Mouse (Mus musculus) ES-CJ7 (cell line): ENCODE measurements at regions not wholly inside any gene's neighbourhood (a gene's known extent, or its start where the extent isn't known, plus 50 kb on each side); places are given as distances from the start of the nearest gene placed in this dataset.
"Not testable (repeated sequence)": the region's sequence is repeated elsewhere in the genome, so short reads cannot be mapped to it uniquely, and the experiment has no call there.

Experiments
- DNase-seq: peaks from one replicate; pipeline ENCODE4 v3.0.0; 2011; ENCODE audit warnings: low read depth, low spot score

GRCm38 (mm10) chr9:11441241-11441997 lies 536.8 kb upstream of the Cntn5 start:
- peak; percentile 95 for DNase-seq

GRCm38 (mm10) chr9:11436443-11437167 lies 532.0 kb upstream of the Cntn5 start:
- no peak for DNase-seq

- no peak for DNase-seq
Measured at GRCm38 (mm10) chr9:11436014-11436413, 531.4 kb upstream of the Cntn5 start.

- DNase-seq = peak; percentile 87
Measured at GRCm38 (mm10) chr9:11435019-11435418, 530.4 kb upstream of the Cntn5 start.

GRCm38 (mm10) chr9:11426473-11426872 lies 521.9 kb upstream of the Cntn5 start:
- no peak for DNase-seq

- DNase-seq = no peak
Measured at GRCm38 (mm10) chr9:11396829-11397228, 492.3 kb upstream of the Cntn5 start.

GRCm38 (mm10) chr9:11381648-11382075 lies 477.1 kb upstream of the Cntn5 start:
- no peak for DNase-seq

GRCm38 (mm10) chr9:11380531-11380930 lies 476.0 kb upstream of the Cntn5 start:
- DNase-seq = peak; percentile 19

GRCm38 (mm10) chr9:11378046-11378445 lies 473.5 kb upstream of the Cntn5 start:
- peak; percentile 41 for DNase-seq

GRCm38 (mm10) chr9:11377586-11377985 lies 473.0 kb upstream of the Cntn5 start:
- DNase-seq = peak; percentile 44

GRCm38 (mm10) chr9:11373294-11373903 lies 468.8 kb upstream of the Cntn5 start:
- DNase-seq = no peak

- DNase-seq = peak; percentile 44
Measured at GRCm38 (mm10) chr9:11368056-11368455, 463.5 kb upstream of the Cntn5 start.

- DNase-seq = no peak
Measured at GRCm38 (mm10) chr9:11328900-11329299, 424.3 kb upstream of the Cntn5 start.

- no peak for DNase-seq
Measured at GRCm38 (mm10) chr9:11317221-11317620, 412.6 kb upstream of the Cntn5 start.

GRCm38 (mm10) chr9:11297116-11297515 lies 392.5 kb upstream of the Cntn5 start:
- not testable (repeated sequence) for DNase-seq

GRCm38 (mm10) chr9:11285135-11285534 lies 380.6 kb upstream of the Cntn5 start:
- no peak for DNase-seq

- no peak for DNase-seq
Measured at GRCm38 (mm10) chr9:11284549-11284948, 380.0 kb upstream of the Cntn5 start.

GRCm38 (mm10) chr9:11279409-11280127 lies 375.0 kb upstream of the Cntn5 start:
- DNase-seq = no peak

GRCm38 (mm10) chr9:11277810-11278209 lies 373.2 kb upstream of the Cntn5 start:
- DNase-seq = peak; percentile 24

GRCm38 (mm10) chr9:11276966-11277365 lies 372.4 kb upstream of the Cntn5 start:
- DNase-seq = no peak

- DNase-seq = no peak
Measured at GRCm38 (mm10) chr9:11256848-11257247, 352.3 kb upstream of the Cntn5 start.

- DNase-seq = no peak
Measured at GRCm38 (mm10) chr9:11206829-11207228, 302.3 kb upstream of the Cntn5 start.
